Mouse (Mus musculus) cerebellum, adult 2 months (tissue): Measurements from ENCODE around the gene Dcaf5. TPM values are rescaled to one million over a fixed set of nuclear protein-coding genes. Genes with fewer than 3 reads are reported as not detected.
A peak's percentile ranks its signal among the peaks of the same experiment; 100 is the strongest.

Source experiments
- DNase-seq, 2 experiments: peaks; one replicate each; pipeline ENCODE4 v3.0.0; 2021
- H3K27ac ChIP-seq: fragments of 200-500 bp; 2 replicates; pipeline ENCODE4 v1.5.1; 2012; ENCODE audit warnings: low read length, control low read depth, inconsistent platforms; ENCODE audit not compliant: insufficient read depth
- H3K27me3 ChIP-seq: fragments of 200-500 bp; 2 replicates; pipeline ENCODE4 v1.6.1; 2012; ENCODE audit warnings: inconsistent platforms, mild to moderate bottlenecking, low read length, moderate library complexity; ENCODE audit not compliant: control insufficient read depth, insufficient read depth
- H3K4me1 ChIP-seq: fragments of 200-500 bp; 2 replicates; pipeline ENCODE4 v1.6.1; 2011; ENCODE audit warnings: low read length; ENCODE audit not compliant: control insufficient read depth, insufficient read depth
- H3K4me3 ChIP-seq: fragments of 200-500 bp; replicated peaks from 2 replicates; pipeline ENCODE3; 2011; ENCODE audit warnings: mild to moderate bottlenecking, low read depth, low read length, control low read depth; ENCODE audit not compliant: insufficient read depth
- CTCF ChIP-seq: fragments of 200-500 bp; IDR thresholded peaks from 2 replicates; pipeline ENCODE4 v1.5.1; 2011; ENCODE audit warnings: low read depth, mild to moderate bottlenecking, control low read depth, low read length, moderate library complexity, borderline replicate concordance; ENCODE audit not compliant: insufficient read depth
- POLR2A ChIP-seq: fragments of 200-500 bp; IDR thresholded peaks from 2 replicates; pipeline ENCODE4 v1.6.1; 2011; ENCODE audit warnings: low read length, control low read depth, borderline replicate concordance; ENCODE audit not compliant: insufficient read depth
- WGBS: fragments of 180-500 bp; shearing (Covaris S2); methylation state at CpG from one replicate; pipeline ENCODE4 v1.1.7; 2018; 5-methylcytosine and 5-hydroxymethylcytosine counted together
- polyA plus RNA-seq: library from polyadenylated mRNA; depleted of rRNA; stranded (reverse); fragments of >200 nt; gene quantifications from 2 replicates; pipeline ENCODE4 v1.2.3, GENCODE M21; 2012

Dcaf5 gene
- polyA plus RNA-seq, 1 experiment: 36.5 TPM

GRCm38 (mm10) chr12:80404139-80404538 lies 32.3 kb downstream of the Dcaf5 start:
- no peak for TF ChIP-seq CTCF
- no peak for TF ChIP-seq POLR2A
- H3K27ac ChIP-seq: no peak overlapping the region
- H3K27me3 ChIP-seq: no peaks in the 10 kb centered on the region
- H3K4me3 ChIP-seq: no peak overlapping the region
- DNase-seq: no peak
- 87% methylated on average over 6 of the region's 6 CpGs for WGBS
- H3K4me1 ChIP-seq: no peaks in the 10 kb centered on the region

GRCm38 (mm10) chr12:80399147-80399546 lies 37.3 kb downstream of the Dcaf5 start:
- TF ChIP-seq POLR2A: no peak
- no peak for TF ChIP-seq CTCF
- Histone ChIP-seq H3K27me3 (no peaks in the 10 kb centered on the region), H3K4me1 (no peaks in the 10 kb centered on the region), H3K4me3 (no peak overlapping the region), H3K27ac (no peak overlapping the region)
- 89% methylated on average over 2 of the region's 2 CpGs for WGBS
- DNase-seq: no peak

- TF ChIP-seq CTCF (no peak), POLR2A (no peak)
- no peaks in the 10 kb centered on the region for H3K4me1 ChIP-seq
- 61% methylated on average over 6 of the region's 6 CpGs for WGBS
Measured at GRCm38 (mm10) chr12:80396397-80396796, 40.0 kb downstream of the Dcaf5 start.

GRCm38 (mm10) chr12:80395270-80395669 lies 41.1 kb downstream of the Dcaf5 start:
- Histone ChIP-seq H3K4me3 (no peak overlapping the region), H3K27ac (no peak overlapping the region), H3K27me3 (no peaks in the 10 kb centered on the region), H3K4me1 (no peaks in the 10 kb centered on the region)
- no peak for DNase-seq
- no peak for TF ChIP-seq POLR2A
- TF ChIP-seq CTCF: no peak
- WGBS: 39% methylated on average over 4 of the region's 4 CpGs

More at GRCm38 (mm10) chr12:80396397-80396796, 40.0 kb downstream of the Dcaf5 start:
- DNase-seq: no peak
- H3K27me3 ChIP-seq: no peaks in the 10 kb centered on the region
- no peak overlapping the region for H3K27ac ChIP-seq
- H3K4me3 ChIP-seq: no peak overlapping the region

- TF ChIP-seq CTCF: no peak
- no peak for TF ChIP-seq POLR2A
- Histone ChIP-seq H3K27me3 (no peaks in the 10 kb centered on the region), H3K27ac (no peak overlapping the region), H3K4me1 (no peaks in the 10 kb centered on the region), H3K4me3 (no peak overlapping the region)
- DNase-seq: peak; percentile 40 to 41
- WGBS: 90% methylated on average over 2 of the region's 2 CpGs
Measured at GRCm38 (mm10) chr12:80394045-80394444, 42.4 kb downstream of the Dcaf5 start.

GRCm38 (mm10) chr12:80389448-80389847 lies 47.0 kb downstream of the Dcaf5 start:
- H3K27me3 ChIP-seq: no peaks in the 10 kb centered on the region
- H3K4me3 ChIP-seq: no peak overlapping the region
- no peak overlapping the region for H3K27ac ChIP-seq
- DNase-seq: peak in 1 of 2 experiments; percentile 23
- no peaks in the 10 kb centered on the region for H3K4me1 ChIP-seq
- 69% methylated on average over 3 of the region's 3 CpGs for WGBS
- TF ChIP-seq POLR2A (no peak), CTCF (no peak; the same call in 1 of the 2 replicates)

GRCm38 (mm10) chr12:80387326-80387725 lies 49.1 kb downstream of the Dcaf5 start:
- H3K27ac ChIP-seq: no peak overlapping the region
- no peak for DNase-seq
- WGBS: 80% methylated on average over 5 of the region's 5 CpGs
- H3K4me3 ChIP-seq: no peak overlapping the region
- no peaks in the 10 kb centered on the region for H3K27me3 ChIP-seq
- no peaks in the 10 kb centered on the region for H3K4me1 ChIP-seq
- TF ChIP-seq CTCF (no peak), POLR2A (no peak)

GRCm38 (mm10) chr12:80385361-80385760 lies 51.0 kb downstream of the Dcaf5 start:
- 86% methylated on average over 1 of the region's 1 CpGs for WGBS
- Histone ChIP-seq H3K4me3 (no peak overlapping the region), H3K27me3 (no peaks in the 10 kb centered on the region), H3K4me1 (peaks cover 2% of the 10 kb centered on the region), H3K27ac (no peak overlapping the region)
- TF ChIP-seq CTCF (no peak), POLR2A (no peak)
- DNase-seq: no peak

GRCm38 (mm10) chr12:80383478-80383877 lies 52.9 kb downstream of the Dcaf5 start:
- no peak for DNase-seq
- Histone ChIP-seq H3K4me1 (peaks cover 13% of the 10 kb centered on the region), H3K27me3 (no peaks in the 10 kb centered on the region), H3K4me3 (no peak overlapping the region), H3K27ac (no peak overlapping the region)
- TF ChIP-seq POLR2A (no peak), CTCF (no peak)
- 88% methylated on average over 8 of the region's 8 CpGs for WGBS
